Mouse (Mus musculus) heart, postnatal 25 days (tissue): Measurements from ENCODE around the gene Mavs. TPM values are rescaled to one million over a fixed set of nuclear protein-coding genes. Genes with fewer than 3 reads are reported as not detected.

Experiments used
- DNase-seq: peaks from one replicate; pipeline ENCODE4 v3.0.0; 2022; ENCODE audit warnings: low spot score
- intact Hi-C: fragments of 180-260 bp; cut with DNase I; formaldehyde crosslinking; loops from one replicate; pipeline ENCODE4 v1.15.1; 2025
- total RNA-seq, 2 experiments: library from RNA; stranded (reverse); gene quantifications; 2 replicates each; pipeline ENCODE4 v1.2.3; 2021

The Mavs gene
- total RNA-seq, result 10 to 100 TPM; 69.3 to 69.9 TPM

- intact Hi-C loops, result loop anchor here (2.0 kb wide), 1 partner anchor 17 kb away; no protein-coding TSS in a partner anchor
- DNase-seq, result peak; percentile 95
These were observed at the start of gene Mavs for GRCm38 (mm10) chr2:131233307-131234126. Gene Mavs, plus strand, starts transcription at chr2:131234063.

GRCm38 (mm10) chr2:131186343-131186742 is 47.5 kb upstream of the Mavs start:
- intact Hi-C loops, result loop anchor here (10.0 kb wide), 1 partner anchor 328 kb away; no protein-coding TSS in a partner anchor
- no peak for DNase-seq

- intact Hi-C loops, result loop anchor here (10.0 kb wide), 1 partner anchor 328 kb away; no protein-coding TSS in a partner anchor
- DNase-seq, result peak; percentile 77
These were observed 46.9 kb upstream of the Mavs start, which contains the start of the genes Cdc25b and Spef1 for GRCm38 (mm10) chr2:131186771-131187601. Gene Cdc25b, plus strand, starts transcription at chr2:131186949. Gene Spef1, minus strand, starts transcription at chr2:131187282.

- no peak for DNase-seq
- intact Hi-C loops, result loop anchor here (10.0 kb wide), 1 partner anchor 327 kb away; no protein-coding TSS in a partner anchor
These were observed 46.3 kb upstream of the Mavs start for GRCm38 (mm10) chr2:131187602-131187922.

- DNase-seq, result no peak
- intact Hi-C loops, result loop anchor here (10.0 kb wide), 1 partner anchor 326 kb away; no protein-coding TSS in a partner anchor
These were observed 45.6 kb upstream of the Mavs start for GRCm38 (mm10) chr2:131188311-131188710.

- no peak for DNase-seq
- intact Hi-C loops, result loop anchor here (5.0 to 10.0 kb wide), 2 partner anchors 228 to 325 kb away; no protein-coding TSS in a partner anchor
These were observed 44.1 kb upstream of the Mavs start for GRCm38 (mm10) chr2:131189521-131190309.

- DNase-seq, result no peak
- intact Hi-C loops, result loop anchor here (5.0 kb wide), 1 partner anchor 227 kb away; no protein-coding TSS in a partner anchor
These were observed 43.4 kb upstream of the Mavs start for GRCm38 (mm10) chr2:131190344-131191004.

GRCm38 (mm10) chr2:131191005-131191390 is 42.9 kb upstream of the Mavs start:
- intact Hi-C loops, result loop anchor here (5.0 kb wide), 1 partner anchor 226 kb away; no protein-coding TSS in a partner anchor

GRCm38 (mm10) chr2:131196606-131197316 is 37.1 kb upstream of the Mavs start:
- no peak for DNase-seq
- intact Hi-C loops, result no loop called here

More at GRCm38 (mm10) chr2:131191005-131191390, 42.9 kb upstream of the Mavs start:
- no peak for DNase-seq

- DNase-seq, result no peak
- intact Hi-C loops, result no loop called here
These were observed 33.2 kb upstream of the Mavs start for GRCm38 (mm10) chr2:131200710-131201109.

- intact Hi-C loops, result no loop called here
- no peak for DNase-seq
These were observed 32.6 kb upstream of the Mavs start for GRCm38 (mm10) chr2:131201262-131201661.

- no peak for DNase-seq
- intact Hi-C loops, result loop anchor here (2.0 kb wide), 1 partner anchor 23 kb away; the partner anchor contains the start of gene Cenpb
These were observed 29.9 kb upstream of the Mavs start for GRCm38 (mm10) chr2:131203816-131204409.

GRCm38 (mm10) chr2:131204410-131204981 is 29.4 kb upstream of the Mavs start:
- peak; percentile 98 for DNase-seq
- intact Hi-C loops, result no loop called here

- intact Hi-C loops, result loop anchor here (5.0 kb wide), 1 partner anchor 108 kb away; no protein-coding TSS in a partner anchor
- no peak for DNase-seq
These were observed 28.2 kb upstream of the Mavs start for GRCm38 (mm10) chr2:131205521-131206182.

- intact Hi-C loops, result loop anchor here (5.0 kb wide), 1 partner anchor 109 kb away; no protein-coding TSS in a partner anchor
- no peak for DNase-seq
These were observed 27.1 kb upstream of the Mavs start, which contains the start of gene Ap5s1 for GRCm38 (mm10) chr2:131206778-131207177. Gene Ap5s1, plus strand, starts transcription at chr2:131207078.

- DNase-seq, result no peak
- intact Hi-C loops, result loop anchor here (5.0 kb wide), 1 partner anchor 111 kb away; no protein-coding TSS in a partner anchor
These were observed 25.5 kb upstream of the Mavs start for GRCm38 (mm10) chr2:131208356-131208755.
